ENCODE assay signal across 21 mouse cellular contexts in genomic region chr1:93657025-93657360, GRCm38 (mm10). TPM values are rescaled to one million over a fixed set of nuclear protein-coding genes. Genes with fewer than 3 reads are reported as not detected.
"Had no signal": no experiment of that assay in that cellular context is flagged by ENCODE, and none has a peak within 500 bp of the region (broad histone marks: within the 10 kb centered on the region; RNA-seq: fewer than 3 reads in every experiment).

No protein-coding gene starts in this region.

- H3K9me3 ChIP-seq: liver, embryonic 15.5 days; lung, embryonic 15.5 days; midbrain, embryonic 13.5 days; midbrain, embryonic 15.5 days; neural tube, embryonic 12.5 days; stomach, embryonic 15.5 days had no signal

- H3K9ac ChIP-seq: liver, embryonic 15.5 days; liver, postnatal 0 days; lung, embryonic 15.5 days; midbrain, embryonic 13.5 days; midbrain, embryonic 15.5 days; neural tube, embryonic 12.5 days; stomach, embryonic 15.5 days had no signal

- ATAC-seq: liver, postnatal 0 days; lung, postnatal 0 days; midbrain, embryonic 13.5 days; midbrain, embryonic 15.5 days had no signal

- H3K4me2 ChIP-seq: liver, embryonic 15.5 days; lung, embryonic 15.5 days; midbrain, embryonic 11.5 days; midbrain, embryonic 13.5 days; midbrain, embryonic 15.5 days; neural tube, embryonic 12.5 days; stomach, embryonic 15.5 days had no signal

- H3K4me1 ChIP-seq: lung, embryonic 15.5 days; midbrain, embryonic 13.5 days; midbrain, embryonic 15.5 days; neural tube, embryonic 12.5 days; stomach, embryonic 15.5 days had no signal

- DNase-seq: liver, postnatal 0 days; lung, adult 2 months; lung, postnatal 14 days; lung, postnatal 36 days; right cerebral cortex, postnatal 14 days; spleen, adult 18-20 months; thymus, adult 18-20 months; thymus, postnatal 14 days; thymus, postnatal 36 days had no signal

- H3K4me3 ChIP-seq: liver, embryonic 15.5 days; lung, embryonic 15.5 days; megakaryocyte, embryonic 14.5 days; midbrain, embryonic 13.5 days; midbrain, embryonic 15.5 days; neural tube, embryonic 12.5 days; stomach, embryonic 15.5 days had no signal

- H3K27me3 ChIP-seq: liver, embryonic 15.5 days; lung, embryonic 15.5 days; midbrain, embryonic 13.5 days; midbrain, embryonic 15.5 days; neural tube, embryonic 12.5 days; stomach, embryonic 15.5 days had no signal

- H3K27ac ChIP-seq: liver, embryonic 15.5 days; lung, embryonic 15.5 days; macrophage; midbrain, embryonic 13.5 days; midbrain, embryonic 15.5 days; neural tube, embryonic 12.5 days; stomach, embryonic 15.5 days had no signal

- H3K36me3 ChIP-seq: liver, embryonic 15.5 days; lung, embryonic 15.5 days; midbrain, embryonic 13.5 days; midbrain, embryonic 15.5 days; neural tube, embryonic 12.5 days; stomach, embryonic 15.5 days had no signal

RNA-seq across cellular contexts. Expression of gene Bok, which starts 28.5 kb away (rescaled TPM):
- total RNA-seq: monocyte, adult 5-6 weeks; neutrophil, adult 5-6 weeks had no signal
- polyA plus RNA-seq: macrophage had no signal
